Mouse (Mus musculus): ENCODE results near the gene Zswim5.
"Not testable (repeated sequence)": the region's sequence is repeated elsewhere in the genome, so short reads cannot be mapped to it uniquely, and the experiment has no call there.

Gene Zswim5

DNA sequence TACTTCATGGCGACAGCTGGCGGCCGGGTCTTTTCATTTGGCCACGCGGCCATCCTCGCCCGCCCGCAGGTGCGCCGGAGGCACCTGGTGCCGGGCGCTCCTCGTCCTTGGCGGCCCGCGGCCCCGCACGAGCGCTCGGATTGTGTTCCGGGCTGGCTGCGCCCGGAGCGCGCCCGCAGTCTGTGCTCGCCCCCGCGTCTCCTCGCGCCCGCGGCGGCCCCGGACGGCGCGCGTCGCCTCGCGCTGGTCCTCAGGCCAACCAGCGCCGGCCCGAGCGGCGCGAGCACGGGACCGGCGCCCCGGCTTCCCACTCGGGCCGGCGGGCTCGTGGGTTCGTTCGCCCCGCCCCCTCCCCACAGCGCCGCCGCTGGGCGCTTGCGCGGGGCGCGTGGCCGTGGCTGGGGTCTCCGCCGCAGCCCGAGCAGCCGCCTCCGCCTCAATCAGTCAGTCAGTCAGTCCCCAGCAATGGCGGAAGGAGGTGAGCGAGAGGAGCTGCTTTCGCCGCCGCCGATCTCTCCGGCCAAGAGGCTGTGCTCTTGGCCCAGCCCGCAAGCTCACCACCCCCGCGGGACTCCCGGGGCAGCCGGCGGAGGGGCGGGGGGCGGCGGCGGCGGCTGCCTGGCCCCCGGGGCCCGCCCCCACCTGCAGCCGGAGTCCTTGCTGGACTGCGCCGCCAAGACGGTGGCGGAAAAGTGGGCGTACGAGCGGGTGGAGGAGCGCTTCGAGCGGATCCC is at the start of gene Zswim5:
TSS of gene Zswim5 (plus strand) at position 382 of the 734 bp plus-strand sequence.
- no peak for DNase-seq (ENCODE audit: extremely low read depth, low read depth)

DNA sequence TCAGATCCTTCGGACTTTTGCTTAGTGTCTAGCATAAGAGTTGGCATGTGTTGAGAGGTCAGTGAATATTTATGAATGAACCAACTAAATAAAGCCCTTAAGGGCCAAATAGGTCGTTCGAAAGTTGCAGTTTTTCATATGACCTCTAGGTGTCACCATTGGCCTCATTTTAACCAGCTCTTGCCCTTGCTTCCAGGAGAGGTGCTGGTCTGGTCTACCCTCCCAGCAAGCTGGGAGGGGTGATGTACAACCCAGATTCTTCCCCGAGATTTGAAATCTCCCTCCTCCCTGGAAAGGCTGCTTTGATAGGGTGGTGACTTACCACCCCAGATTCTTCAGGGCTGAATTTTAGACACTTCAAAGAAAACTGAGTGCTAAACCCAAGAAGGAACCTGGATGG is 49.4 kb upstream of the Zswim5 start:
- peak; percentile 49 for DNase-seq (ENCODE audit: extremely low read depth, low read depth)

DNA sequence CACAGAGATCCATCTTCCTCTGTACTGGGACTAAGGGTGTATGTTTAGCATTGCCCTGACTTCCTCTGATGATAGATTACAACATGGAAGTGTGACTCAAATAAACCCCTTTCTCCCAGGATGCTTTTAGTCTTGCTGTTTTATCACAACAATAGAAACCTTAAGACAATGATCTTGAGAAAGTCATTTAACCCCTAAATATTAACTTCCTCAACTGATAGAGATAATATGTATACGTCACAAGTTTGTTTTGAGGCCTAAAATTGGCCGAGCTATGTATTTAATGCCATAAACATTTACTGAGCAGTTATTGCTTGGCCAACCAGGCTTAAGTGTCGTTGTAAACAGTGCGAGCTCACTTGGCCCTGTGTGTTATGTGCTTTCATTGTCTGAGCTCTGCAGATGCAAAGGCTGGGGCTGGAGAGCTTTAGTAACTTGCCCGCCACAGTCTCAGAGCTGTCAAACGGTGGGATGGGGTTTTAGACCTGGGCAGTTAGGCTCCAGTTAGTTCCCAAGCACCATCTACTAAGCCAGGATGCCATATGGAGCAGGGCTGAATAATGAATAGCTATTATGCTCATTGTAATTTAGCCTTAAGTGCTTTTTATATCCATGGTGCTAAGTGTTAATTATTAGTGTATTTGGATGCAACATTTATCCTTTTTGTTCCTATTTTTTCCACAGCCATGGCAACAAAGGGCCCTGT is 47.7 kb upstream of the Zswim5 start:
- no peak for DNase-seq (ENCODE audit: extremely low read depth, low read depth)

DNA sequence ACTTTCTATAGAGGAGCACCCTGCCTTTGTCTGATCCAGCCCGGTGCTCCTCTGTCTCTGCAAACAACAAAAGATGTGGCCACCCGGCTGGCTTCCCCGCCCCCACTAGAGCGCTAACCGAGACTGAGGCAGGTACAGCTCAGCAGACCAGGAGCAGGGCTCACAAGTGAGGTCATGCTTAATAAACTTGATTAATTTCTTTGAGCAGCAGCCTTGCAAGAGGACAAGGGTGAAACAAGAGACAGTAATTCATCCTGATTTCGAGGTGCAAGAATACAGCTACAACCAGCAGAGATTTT is 47.2 kb upstream of the Zswim5 start:
- DNase-seq (ENCODE audit: extremely low read depth, low read depth) = no peak

DNA sequence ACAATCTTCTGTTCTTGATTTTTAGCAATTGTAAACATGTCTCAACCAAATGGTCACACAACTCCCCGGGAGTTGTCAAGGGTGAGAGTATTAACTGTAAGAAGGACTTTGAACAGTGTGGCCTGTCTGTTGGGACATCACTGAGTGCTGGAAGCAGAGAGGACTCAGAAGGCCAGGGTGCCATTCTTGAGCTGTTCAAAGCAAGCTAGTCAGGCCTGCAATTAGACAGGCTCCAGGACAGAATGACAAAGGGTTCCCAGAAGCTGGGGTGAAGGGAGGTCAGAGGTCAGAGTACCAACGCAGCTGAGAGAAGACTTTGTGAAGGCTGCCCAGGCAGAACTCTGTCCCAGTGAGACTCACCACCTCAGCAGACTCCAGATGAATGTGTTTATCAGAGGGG is 38.2 kb upstream of the Zswim5 start:
- no peak for DNase-seq (ENCODE audit: extremely low read depth, low read depth)

DNA sequence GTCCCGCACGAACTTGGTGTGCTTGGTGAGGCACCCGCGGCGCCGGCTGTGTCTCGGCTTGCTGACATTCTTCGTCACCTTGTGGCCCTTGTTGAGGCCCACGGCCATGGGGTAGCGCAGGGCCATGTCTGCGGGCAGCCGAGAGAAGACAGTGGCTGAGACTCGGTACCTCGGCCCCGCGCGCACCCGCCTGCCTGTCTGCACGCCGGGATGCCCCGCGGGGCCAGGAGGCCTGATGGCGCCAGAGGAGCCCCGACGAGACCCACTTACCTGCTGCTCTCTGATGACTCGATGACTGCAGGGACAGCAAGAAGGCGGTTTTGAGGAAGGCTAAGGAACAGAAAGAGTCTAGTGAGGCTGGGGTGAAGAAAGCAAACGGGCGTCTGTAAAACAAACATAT is 37.1 kb upstream of the Zswim5 start:
- not testable (repeated sequence) for DNase-seq (ENCODE audit: extremely low read depth, low read depth)

DNA sequence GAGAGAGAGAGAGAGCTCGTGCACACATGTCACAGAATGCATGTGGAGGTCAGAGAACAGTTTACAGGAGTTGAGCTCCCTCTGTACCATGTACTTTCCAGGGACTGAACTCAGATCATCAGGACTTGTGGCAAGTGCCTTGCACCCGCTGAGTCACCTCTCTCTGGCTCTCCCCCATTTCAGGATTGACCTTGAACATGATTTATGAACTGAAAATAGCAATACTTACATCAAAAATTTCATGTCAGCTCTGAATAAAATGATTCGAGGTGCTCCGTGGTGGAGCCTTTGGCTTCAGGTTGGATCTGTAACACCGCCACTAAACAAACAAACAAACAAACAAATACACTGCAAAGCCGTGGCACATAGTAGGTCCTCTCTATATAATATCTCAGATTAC is 36.3 kb upstream of the Zswim5 start:
- no peak for DNase-seq (ENCODE audit: extremely low read depth, low read depth)

DNA sequence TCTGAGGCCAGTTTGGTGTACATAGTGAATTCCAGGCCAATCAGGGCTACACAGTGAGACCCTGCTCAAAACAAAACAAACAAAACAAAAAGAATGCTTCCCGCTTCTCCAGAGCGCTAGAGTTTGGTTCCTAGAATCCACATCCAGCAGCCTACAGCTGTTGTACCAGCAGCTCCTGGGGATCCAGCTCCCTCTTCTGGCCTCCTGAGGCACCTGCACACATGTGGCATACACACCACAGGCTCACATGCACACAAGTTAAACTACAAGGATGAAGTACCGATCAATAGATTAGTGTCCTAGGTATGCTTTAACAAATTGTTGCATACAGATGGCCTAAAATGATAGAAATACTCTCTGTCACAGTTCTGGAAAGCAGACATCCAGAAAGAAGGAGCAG is 32.9 kb upstream of the Zswim5 start:
- DNase-seq (ENCODE audit: extremely low read depth, low read depth) = no peak

DNA sequence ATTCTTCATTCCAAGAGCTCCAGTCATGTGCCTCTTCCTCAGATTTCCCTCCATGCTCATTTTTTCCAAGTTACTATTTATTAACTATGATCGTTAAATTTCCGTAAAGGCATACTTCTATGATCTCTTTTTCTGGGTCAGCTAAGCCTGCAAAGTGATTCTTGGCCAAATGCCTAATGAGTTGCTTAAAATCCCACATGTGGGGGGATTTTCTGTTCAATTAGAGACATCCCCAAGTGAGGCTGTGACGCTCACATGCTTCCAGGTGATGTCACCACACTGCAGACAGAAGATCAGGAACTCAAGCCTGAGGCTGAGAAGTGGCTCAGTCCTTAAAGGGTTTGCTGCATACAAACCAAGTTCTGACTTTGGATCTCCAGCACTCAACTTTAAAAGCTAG is 27.3 kb upstream of the Zswim5 start:
- DNase-seq (ENCODE audit: extremely low read depth, low read depth) = no peak

DNA sequence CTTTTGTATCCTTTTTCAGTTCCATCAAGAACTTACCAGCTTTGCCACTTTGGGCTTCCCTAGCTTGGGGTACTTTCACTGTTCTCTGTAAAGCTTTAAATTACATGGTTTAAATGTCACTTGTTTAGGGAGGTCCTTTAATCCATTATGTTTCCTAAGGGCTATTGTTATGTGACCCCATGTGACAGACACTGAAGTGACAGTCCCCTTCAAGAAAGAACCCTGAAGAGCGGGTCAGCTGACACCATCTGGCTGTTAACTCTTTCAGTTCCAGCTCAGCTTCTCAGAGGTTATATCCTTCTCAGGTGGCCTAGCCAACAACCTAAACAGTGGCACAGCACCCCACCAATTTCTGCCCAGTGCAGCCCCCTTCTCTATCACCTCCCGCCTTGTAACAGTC is 22.9 kb upstream of the Zswim5 start:
- no peak for DNase-seq (ENCODE audit: extremely low read depth, low read depth)

DNA sequence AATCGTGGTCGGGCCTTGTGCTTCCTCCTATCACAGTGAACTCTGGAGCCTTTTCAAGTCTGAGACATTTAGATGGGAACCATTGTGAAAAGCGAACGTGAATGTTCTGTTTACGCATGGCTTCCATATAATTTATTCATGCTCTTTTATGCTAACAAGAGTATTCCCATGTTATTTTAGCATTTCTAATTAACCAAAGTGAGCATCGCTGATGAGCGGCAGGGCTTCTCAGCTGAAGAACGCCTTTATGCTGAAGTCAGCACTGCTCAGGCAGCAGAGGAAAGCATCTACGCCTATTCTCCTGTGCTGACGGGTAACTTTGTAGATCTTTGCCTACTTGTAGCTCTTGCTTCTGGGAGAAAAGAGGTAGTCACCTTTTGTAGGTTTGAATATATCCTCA is 20.0 kb upstream of the Zswim5 start:
- DNase-seq (ENCODE audit: extremely low read depth, low read depth) = no peak

DNA sequence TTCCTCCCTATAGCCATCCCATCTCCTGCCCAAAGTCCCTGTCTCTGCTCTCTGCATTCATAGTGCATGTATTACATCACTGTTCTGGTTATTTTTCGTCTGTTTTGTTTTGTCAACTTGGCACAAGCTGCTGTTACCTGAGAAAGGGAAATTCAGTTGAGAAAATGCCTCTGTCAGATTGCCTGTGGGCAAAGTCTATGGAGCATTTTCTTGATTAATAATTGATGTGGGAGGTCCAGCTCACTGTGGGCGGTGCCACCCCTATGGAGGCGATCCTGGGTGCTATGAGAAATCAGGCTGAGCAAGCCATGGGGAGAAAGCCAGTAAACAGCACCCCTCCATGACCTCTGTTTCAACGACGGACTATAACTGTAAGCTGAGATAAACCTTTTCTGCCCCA is 17.5 kb upstream of the Zswim5 start:
- no peak for DNase-seq (ENCODE audit: extremely low read depth, low read depth)

DNA sequence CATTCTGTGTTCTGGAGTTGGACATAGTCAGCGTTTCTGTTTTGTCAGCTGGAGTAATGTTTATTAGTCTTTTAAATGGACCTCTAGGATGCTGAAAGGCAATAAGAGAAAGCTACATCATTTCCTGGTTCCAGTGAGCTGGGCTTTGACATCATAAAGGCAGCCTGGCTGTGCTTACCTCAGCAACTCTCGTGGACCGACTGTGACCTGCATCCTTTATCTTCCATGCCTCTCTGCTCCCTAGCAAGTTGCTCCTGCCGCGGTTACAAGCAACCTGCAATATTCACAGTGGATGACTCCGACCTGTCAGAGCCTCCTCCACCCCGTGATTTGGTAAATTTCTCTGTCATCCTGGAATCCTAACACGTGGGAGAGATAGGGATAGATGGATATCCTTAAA is 15.2 kb upstream of the Zswim5 start:
- DNase-seq (ENCODE audit: extremely low read depth, low read depth) = no peak

DNA sequence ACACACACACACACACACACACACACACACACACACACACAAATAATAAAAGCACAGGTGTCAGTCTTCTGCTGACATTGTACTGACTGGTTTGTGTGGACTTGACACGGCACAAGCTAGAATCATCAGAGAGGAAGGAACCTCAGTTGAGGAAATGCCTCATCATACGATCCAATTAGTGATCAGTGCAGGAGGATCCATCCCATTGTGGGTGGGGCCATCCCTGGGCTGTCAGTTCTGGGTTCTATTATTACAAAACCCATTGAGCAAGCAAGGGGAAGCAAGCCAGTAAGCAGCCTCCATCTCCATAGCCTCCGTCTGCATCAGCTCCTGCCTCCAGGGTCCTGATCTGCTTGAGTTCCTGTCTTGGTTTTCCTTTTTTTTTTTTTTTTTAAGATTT is 7.3 kb upstream of the Zswim5 start:
- no peak for DNase-seq (ENCODE audit: extremely low read depth, low read depth)

DNA sequence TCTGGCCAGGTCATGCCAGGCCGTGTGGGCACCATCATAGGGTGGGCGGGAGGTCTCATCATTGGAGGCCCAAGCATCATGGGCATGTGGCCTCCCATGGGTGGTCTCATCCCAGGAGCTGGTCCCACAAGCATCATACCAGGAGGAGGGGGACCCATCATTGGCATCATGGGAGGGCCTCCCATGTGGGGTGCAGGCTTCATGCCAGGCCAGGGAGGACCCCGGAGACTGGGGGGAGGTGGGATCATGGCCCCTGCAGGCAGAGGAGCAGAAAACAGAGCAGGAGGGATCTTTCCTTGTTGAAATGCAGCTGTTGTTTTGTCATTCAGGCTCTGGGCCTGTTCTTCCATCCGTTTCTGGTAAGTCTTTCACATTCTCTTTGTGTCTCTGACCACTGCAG is 2.6 kb upstream of the Zswim5 start:
- DNase-seq (ENCODE audit: extremely low read depth, low read depth) = no peak

DNA sequence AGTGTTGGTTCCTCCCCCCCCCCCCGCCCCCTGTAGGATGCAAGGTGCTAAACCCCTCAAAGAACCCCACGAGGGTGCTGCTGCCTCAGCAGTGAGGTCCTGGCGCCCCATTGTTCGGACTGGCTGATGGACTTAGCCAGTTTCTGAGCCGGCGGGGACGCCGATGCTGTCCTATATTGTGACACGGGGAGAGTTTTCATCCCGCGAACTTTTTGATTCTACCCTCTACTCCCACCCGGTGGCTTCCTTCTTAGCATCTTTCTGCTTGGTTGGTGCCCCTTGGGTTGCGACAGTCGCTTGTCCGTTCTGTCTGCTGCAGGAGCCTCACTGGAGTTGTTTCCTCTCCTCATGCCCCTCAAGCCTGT is 564 bp upstream of the Zswim5 start:
- no peak for DNase-seq (ENCODE audit: extremely low read depth, low read depth)

DNA sequence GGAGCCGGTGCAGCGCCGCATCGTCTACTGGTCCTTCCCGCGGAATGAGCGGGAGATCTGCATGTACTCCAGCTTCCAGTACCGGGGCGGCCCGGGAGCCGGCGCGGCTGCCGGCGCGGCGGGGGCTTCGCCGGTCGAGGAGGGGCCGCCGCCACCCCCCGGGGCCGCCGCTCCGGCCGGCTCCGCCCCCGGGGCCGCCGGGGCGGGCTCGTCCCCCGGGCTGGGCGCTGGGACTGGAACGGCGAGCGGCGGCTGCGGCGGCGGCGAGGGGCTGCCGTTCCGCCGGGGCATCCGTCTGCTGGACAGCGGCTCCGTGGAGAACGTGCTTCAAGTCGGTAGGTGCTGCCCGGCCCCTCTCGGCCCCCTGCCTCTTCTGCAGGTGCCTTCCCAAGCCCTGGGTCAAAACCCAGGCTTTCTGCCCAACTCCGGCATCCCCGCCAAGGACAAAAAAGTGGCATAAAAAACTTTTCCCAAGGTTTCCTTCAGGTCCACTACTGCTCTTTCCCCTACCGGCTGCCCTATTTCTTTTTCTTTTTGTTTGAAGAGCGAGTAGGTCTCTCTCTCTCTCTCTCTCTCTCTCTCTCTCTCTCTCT is 649 bp downstream of the Zswim5 start:
- DNase-seq (ENCODE audit: extremely low read depth, low read depth) = no peak

DNA sequence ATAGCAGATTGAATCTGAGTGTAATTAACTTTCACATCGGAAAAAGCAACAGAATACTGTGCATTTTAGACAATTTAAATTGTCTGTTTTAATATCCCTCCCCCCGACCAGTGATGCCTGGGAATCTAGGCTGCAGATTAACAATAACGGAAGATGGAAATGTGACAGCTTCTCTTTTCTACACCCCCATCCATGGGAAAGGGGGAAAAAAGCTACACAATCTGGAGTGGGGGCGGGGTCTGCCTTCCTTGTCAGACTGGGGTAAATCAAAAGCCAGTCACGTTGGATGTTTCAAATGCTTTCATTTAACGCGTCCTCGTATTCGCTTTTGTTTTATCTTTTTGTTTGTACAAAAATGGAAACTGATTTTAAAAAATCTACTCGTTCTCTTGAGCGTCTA is 1.3 kb downstream of the Zswim5 start:
- DNase-seq (ENCODE audit: extremely low read depth, low read depth) = no peak

DNA sequence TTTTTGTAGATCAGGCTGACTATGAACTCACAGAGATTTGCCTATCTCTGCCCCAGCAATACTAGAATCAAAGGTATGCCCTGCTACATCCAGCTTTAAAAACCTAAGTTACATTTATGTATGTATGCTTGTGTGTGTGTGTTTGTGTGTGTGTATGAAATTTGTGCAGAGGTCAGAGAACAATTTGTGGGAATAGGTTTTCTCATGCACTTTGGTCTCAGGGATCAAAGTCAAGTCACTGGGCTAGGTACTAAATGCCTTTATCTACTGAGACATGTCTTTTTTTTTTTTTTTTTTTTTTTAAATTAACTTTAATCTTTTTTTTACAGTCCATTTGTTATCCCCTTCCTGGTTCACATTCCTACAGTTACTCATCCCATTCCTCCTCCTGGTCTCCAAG is 5.5 kb downstream of the Zswim5 start:
- DNase-seq (ENCODE audit: extremely low read depth, low read depth) = no peak

DNA sequence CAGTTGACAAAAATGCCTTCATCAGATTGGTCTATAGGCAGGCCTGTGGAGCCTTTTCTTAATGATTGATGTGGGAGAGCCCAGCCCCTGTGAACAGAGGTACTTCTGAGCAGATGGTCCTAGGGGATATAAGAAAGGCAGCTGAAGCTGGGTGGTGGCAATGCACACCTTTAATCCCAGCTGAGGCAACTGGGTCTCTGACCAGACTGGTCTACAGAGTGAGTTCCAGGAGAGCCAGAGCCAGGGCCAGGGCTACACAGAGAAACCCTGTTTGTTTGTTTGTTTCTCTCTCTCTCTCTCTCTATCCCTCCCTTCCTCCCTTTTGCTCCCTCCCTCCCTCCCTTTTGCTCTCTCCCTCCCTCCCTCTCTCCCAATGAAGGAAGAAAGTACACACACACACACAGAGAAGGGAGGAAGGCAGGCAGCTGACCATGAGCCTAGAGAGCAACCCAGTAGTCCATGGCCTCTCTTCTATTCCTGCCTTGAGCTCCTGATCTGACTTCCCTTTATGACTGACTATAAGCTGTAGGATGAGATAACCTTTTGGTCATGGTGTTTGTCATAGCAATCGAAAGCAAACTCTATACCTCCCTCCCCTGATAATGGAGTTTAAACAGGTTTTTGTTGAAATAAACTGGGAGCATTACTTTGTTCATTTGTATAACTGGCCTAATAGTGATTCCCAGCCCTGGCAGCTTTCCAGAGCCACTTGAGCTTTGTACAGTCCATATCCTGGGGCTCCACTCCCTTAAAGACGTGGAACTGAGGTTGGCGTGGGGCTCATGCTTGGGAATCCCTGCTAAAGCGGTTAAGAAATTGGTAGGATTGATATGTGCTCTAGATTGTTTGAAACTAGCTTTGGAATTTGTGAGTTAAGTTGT is 17.3 kb downstream of the Zswim5 start:
- DNase-seq (ENCODE audit: extremely low read depth, low read depth) = no peak

DNA sequence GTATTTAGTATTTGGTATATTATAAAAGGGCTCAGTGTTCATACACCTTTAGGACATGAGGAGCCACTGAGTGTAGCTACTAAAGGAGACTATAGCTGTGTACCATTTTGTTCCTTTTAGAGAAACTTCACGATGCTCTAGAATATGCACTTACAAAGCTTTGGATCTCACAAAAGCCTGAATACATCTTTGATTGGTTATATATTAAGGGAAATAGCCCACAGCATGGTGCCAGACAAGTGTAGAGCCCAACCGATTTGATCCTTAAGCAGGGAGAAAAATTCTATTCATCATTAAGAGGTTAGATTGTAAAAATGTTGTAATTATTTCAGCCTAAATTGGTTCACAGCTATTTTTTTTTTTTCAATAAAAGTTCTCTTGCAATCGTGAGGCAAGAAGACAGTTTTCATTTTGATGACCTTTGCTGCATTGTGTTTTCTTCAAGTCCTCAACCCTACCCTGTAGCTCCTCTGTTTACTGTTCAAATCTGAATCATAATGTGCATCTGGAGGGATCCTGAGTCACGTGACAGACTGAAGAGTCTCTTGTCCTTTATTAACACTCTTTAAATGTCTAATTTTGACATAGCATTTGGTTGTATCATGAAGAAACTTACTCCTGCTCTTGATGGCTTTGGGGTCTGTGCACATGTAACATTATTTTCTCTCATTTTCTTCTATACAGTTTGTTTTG is 33.5 kb downstream of the Zswim5 start:
- no peak for DNase-seq (ENCODE audit: extremely low read depth, low read depth)

DNA sequence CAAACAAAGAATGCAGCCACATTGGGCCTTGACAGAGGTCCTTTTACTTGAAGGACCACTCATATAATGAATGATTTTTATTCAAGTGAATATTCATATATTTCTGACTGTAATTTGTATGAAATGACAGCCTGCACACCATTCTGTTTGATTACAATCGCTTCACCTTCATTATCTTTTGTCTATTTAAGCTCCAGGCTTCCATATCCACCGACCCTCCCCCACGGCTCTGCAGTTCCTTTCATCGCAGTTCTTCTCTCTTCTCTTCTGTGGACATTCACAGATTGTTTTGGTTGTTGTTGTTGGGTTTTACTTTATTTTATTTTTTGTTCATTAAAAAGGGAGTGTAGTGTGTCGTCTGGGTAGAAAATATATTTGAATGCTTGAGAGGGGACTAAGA is 34.0 kb downstream of the Zswim5 start:
- no peak for DNase-seq (ENCODE audit: extremely low read depth, low read depth)

Data from MEL-GATA-1-ER (cell line).